Mouse (Mus musculus) liver, embryonic 16.5 days (tissue): ENCODE results near the gene Bax. TPM values are rescaled to one million over a fixed set of nuclear protein-coding genes. Genes with fewer than 3 reads are reported as not detected.

Source experiments
- ATAC-seq: fragments of 200-750 bp; cut with Nextera tagmentation; 2 replicates; pipeline ENCODE4 v1.8.0; 2017; ENCODE audit warnings: low read depth, mild to moderate bottlenecking, moderate number of reproducible peaks, moderate library complexity
- H3K27ac ChIP-seq: fragments of 300-500 bp; sonication (generic); 2 replicates; pipeline ENCODE4 v1.5.1; 2014; ENCODE audit warnings: mild to moderate bottlenecking, low read length
- H3K27me3 ChIP-seq: fragments of 300-500 bp; sonication (generic); 2 replicates; pipeline ENCODE4 v1.6.1; 2014; ENCODE audit warnings: low read depth, low read length, mixed read lengths; ENCODE audit not compliant: control insufficient read depth, insufficient read depth
- H3K36me3 ChIP-seq: fragments of 300-500 bp; sonication (generic); 2 replicates; pipeline ENCODE4 v1.6.1; 2014; ENCODE audit warnings: mild to moderate bottlenecking; ENCODE audit not compliant: control insufficient read depth, insufficient read depth
- H3K4me1 ChIP-seq: fragments of 300-500 bp; sonication (generic); 2 replicates; pipeline ENCODE4 v1.6.1; 2014; ENCODE audit warnings: low read depth, low read length, mixed read lengths; ENCODE audit not compliant: control insufficient read depth
- H3K4me2 ChIP-seq: fragments of 300-500 bp; sonication (generic); 2 replicates; pipeline ENCODE4 v1.6.1; 2014; ENCODE audit warnings: low read depth, low read length, mixed read lengths
- H3K4me3 ChIP-seq: fragments of 300-500 bp; sonication (generic); 2 replicates; pipeline ENCODE4 v1.5.1; 2014; ENCODE audit warnings: low read depth, mild to moderate bottlenecking, low read length
- H3K9ac ChIP-seq: fragments of 300-500 bp; sonication (generic); 2 replicates; pipeline ENCODE4 v1.6.1; 2014; ENCODE audit warnings: low read depth, low read length
- H3K9me3 ChIP-seq: fragments of 300-500 bp; sonication (generic); replicated peaks from 2 replicates; pipeline ENCODE4 v1.6.1; 2016; ENCODE audit warnings: low read length; ENCODE audit not compliant: control insufficient read depth
- WGBS: fragments of 180-500 bp; shearing (Covaris S2); extraction: QIAGEN DNeasy Blood & Tissue Kit; methylation state at CpG from one replicate; pipeline ENCODE4 v1.1.7; 2014; ENCODE audit not compliant: insufficient replicate concordance; 5-methylcytosine and 5-hydroxymethylcytosine counted together
- polyA plus RNA-seq: library from polyadenylated mRNA; unstranded; fragments of >200 nt; fragmentation: Nextera tagmentation; extraction: Ambion mirVana; gene quantifications from 2 replicates; pipeline ENCODE4 v1.2.1, GENCODE M21; 2015

Gene Bax
- polyA plus RNA-seq, 1 experiment from 2014 or later = 63.3 TPM

DNA sequence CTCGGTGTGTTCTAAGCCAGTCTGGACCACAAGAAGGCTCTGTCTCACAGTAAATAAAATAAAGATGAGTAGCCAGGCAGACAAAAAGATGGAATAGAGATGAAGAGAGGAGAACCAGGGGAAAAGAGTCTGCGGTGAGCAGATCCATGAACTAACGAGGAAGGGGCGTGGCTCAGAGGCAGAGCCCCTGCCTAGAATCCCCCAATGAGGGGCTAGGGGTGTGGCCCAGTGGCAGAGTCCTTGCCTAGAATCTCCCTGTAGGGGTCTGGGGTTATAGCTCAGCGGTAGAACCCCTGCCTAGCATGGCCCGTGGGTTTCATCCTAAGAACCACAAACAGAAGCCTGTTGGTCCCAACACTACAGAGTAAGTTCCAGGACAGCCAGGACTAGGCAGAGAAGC is 29.7 kb downstream of the Bax start:
- no peak overlapping the region for H3K4me3 ChIP-seq
- peaks cover 2% of the 10 kb centered on the region; the same call in 1 of the 2 replicates for H3K36me3 ChIP-seq
- no peak overlapping the region for H3K9ac ChIP-seq
- H3K4me1 ChIP-seq = peaks cover 28% of the 10 kb centered on the region
- no peaks in the 10 kb centered on the region for H3K27me3 ChIP-seq
- WGBS = 49% methylated on average over 6 of the region's 6 CpGs
- H3K9me3 ChIP-seq = no peaks in the 10 kb centered on the region
- H3K27ac ChIP-seq = no peak overlapping the region
- H3K4me2 ChIP-seq = no peak overlapping the region
- ATAC-seq = no peak

DNA sequence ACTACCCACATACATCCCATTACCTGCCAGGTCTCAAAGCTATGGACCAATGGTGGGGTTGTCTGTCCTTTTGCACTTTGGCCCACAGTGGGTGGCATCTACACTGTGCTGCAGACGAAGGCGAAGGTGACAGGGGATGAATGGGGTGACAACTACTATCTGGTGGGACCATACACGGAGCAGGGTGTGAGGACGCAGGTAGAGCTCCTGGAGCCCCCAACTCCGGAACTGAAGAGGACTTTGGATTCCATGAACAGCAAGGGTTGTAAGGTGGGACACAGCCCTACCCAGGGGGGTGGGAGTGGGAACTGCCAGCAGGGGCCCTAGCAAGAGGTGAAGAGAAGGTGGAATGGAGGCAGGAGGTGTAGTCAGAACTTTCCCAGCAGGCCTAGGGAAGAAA is 30.3 kb downstream of the Bax start:
- H3K27me3 ChIP-seq = no peaks in the 10 kb centered on the region
- peaks cover 28% of the 10 kb centered on the region for H3K4me1 ChIP-seq
- ATAC-seq = no peak
- no peak overlapping the region for H3K4me2 ChIP-seq
- H3K9me3 ChIP-seq = no peaks in the 10 kb centered on the region
- no peak overlapping the region for H3K27ac ChIP-seq
- no peak overlapping the region for H3K4me3 ChIP-seq
- H3K36me3 ChIP-seq = peaks cover 2% of the 10 kb centered on the region; the same call in 1 of the 2 replicates
- H3K9ac ChIP-seq = no peak overlapping the region
- 74% methylated on average over 5 of the region's 5 CpGs for WGBS

DNA sequence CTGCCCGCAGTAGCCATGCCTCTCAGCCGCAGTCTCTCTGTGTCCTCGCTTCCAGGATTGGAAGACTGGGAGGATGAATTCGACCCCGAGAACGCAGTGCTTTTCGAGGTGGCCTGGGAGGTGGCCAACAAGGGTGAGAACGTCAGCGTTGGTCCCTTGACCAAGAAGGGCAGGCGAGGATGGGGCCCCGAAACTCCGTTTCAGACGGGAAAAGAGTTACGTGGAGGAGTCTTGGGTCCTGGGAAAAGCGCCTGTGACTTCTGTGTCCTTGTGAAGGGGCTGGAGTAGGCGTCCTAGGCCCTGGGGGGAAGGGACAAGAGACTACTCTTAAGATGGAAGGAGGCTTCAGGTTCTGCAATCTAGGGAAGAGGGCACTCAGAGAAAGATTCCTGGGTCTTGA is 31.7 kb downstream of the Bax start:
- peaks cover 28% of the 10 kb centered on the region for H3K4me1 ChIP-seq
- WGBS = 4% methylated on average over 16 of the region's 16 CpGs
- peak overlapping the region; percentile 72 for H3K9ac ChIP-seq
- peak overlapping the region; percentile 82 for H3K4me2 ChIP-seq
- H3K36me3 ChIP-seq = peaks cover 2% of the 10 kb centered on the region; the same call in 1 of the 2 replicates
- H3K27me3 ChIP-seq = no peaks in the 10 kb centered on the region
- no peak for ATAC-seq
- no peaks in the 10 kb centered on the region for H3K9me3 ChIP-seq
- peak overlapping the region; percentile 66 for H3K4me3 ChIP-seq
- H3K27ac ChIP-seq = peak overlapping the region; percentile 71

DNA sequence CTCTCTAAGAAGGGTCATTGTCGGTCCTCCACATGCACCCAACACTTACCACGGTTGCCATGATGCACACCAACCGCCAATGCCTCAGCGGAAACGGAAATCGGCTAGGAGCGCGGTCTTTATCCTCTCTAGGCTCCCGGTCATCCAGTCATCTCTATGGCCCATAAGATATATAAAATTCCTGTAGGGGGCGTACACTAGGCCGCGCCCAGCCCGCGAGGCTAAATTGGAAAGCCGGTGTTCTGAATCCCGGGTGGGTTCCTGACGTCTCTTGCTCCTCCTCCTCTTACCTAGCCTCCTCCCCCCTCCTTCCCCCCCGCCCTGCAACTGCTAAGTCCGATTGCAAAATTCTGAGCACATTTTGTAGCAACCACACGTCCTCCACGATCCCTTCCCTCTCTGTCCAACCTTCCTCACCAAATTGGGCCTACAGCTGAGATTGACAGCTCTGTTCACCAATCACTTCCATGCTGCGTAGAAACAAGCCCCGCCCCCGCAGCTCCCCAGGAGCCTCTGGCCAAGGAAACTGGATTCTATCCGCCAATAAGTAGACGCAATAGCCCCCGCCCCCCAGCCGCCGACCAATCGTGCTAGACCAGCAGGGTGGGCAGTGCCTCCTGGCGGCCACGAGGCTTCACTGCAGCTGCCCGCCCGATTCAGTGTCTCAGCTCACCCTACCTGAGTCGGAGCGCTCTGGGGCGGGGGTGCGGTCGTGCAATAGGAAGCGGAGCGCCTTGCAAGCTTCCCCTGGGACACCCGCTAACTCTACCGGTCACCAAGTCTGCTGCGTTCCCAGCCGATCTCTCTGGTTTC is 32.3 kb downstream of the Bax start, which contains the start of gene Gys1:
Gene Gys1, plus strand, starts transcription at position 642 of the 813 bp plus-strand sequence.
- peak; percentile 96 for ATAC-seq
- under 1% methylated on average over 45 of the region's 45 CpGs for WGBS
- peaks cover 28% of the 10 kb centered on the region for H3K4me1 ChIP-seq

DNA sequence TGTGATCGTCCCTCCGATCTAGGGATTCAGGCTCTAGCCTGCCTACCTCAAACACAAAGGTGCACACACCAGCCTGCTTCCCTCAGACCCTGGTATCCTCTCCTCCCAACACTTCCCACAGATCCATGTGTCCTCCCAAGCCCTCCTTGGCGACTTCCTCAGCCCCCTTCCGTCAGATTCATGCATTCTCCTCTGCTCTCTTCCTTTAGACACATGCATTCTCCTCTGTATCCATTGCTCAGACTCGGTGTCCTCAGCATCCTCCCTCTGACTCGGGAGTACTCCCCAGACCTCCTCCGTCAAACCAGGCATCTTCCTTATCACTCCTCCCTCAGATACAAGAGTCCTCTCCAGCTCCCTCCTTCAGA is 32.9 kb downstream of the Bax start:
- peaks cover 28% of the 10 kb centered on the region for H3K4me1 ChIP-seq

More for the DNA sequence above, 32.3 kb downstream of the Bax start, which contains the start of gene Gys1:
- peak within 1 kb of the TSS; percentile 81 for H3K9ac ChIP-seq
- peak within 1 kb of the TSS; percentile 86 for H3K27ac ChIP-seq
- peak within 1 kb of the TSS; percentile 86 for H3K4me2 ChIP-seq
- H3K9me3 ChIP-seq = no peaks in the 10 kb centered on the region
- no peaks in the 10 kb centered on the region; the same call in 1 of the 2 replicates for H3K36me3 ChIP-seq
- peak within 1 kb of the TSS; percentile 83 for H3K4me3 ChIP-seq
- H3K27me3 ChIP-seq = no peaks in the 10 kb centered on the region

DNA sequence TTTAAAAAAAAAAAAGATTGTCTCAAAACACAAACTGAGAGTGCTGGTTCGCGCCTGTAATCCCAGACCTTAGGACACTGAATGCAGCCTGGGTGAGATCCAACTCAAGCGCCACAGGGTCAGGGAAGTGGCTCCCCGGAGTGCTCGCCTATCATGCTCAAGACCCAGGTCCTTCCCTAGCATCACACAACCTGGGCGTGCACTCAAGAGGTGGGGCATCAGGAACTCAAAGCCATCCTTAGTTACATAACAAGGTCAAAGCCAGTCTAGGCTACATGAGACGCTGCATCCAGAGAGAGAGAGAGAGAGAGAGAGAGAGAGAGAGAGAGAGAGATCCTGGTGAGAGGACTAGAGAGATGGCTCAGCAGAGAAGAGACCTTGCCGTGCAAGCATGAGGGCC is 40.1 kb downstream of the Bax start:
- Histone ChIP-seq H3K4me2 (no peak overlapping the region), H3K9ac (no peak overlapping the region), H3K36me3 (peaks cover 39% of the 10 kb centered on the region), H3K4me3 (no peak overlapping the region), H3K4me1 (no peaks in the 10 kb centered on the region), H3K9me3 (no peaks in the 10 kb centered on the region), H3K27ac (no peak overlapping the region), H3K27me3 (no peaks in the 10 kb centered on the region)
- WGBS = 83% methylated on average over 8 of the region's 8 CpGs
- no peak for ATAC-seq

More for the DNA sequence above, 32.9 kb downstream of the Bax start:
- Histone ChIP-seq H3K4me3 (peak overlapping the region; percentile 83), H3K27ac (peak overlapping the region; percentile 86), H3K9ac (peak overlapping the region; percentile 81), H3K36me3 (peaks cover 3% of the 10 kb centered on the region), H3K4me2 (peak overlapping the region; percentile 86), H3K9me3 (no peaks in the 10 kb centered on the region), H3K27me3 (no peaks in the 10 kb centered on the region)
- WGBS = 1% methylated on average over 7 of the region's 7 CpGs
- ATAC-seq = no peak

DNA sequence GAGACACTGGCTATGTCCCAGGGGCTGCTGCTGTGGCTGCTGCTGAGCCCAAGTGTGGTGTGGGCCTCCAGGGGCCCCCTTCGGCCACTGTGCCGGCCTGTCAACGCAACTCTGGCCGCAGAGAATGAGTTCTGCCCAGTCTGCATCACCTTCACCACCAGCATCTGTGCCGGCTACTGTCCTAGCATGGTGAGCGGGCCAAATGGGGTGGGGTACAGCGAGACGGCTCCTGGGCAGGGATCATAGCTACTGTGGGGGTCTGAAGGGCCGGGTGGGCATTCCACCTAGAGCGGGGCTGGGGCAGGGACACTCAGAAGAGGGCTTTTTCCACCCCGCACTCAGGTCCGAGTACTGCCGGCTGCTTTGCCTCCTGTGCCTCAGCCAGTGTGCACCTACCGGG is 45.5 kb downstream of the Bax start:
- peaks cover 40% of the 10 kb centered on the region for H3K27me3 ChIP-seq
- 82% methylated on average over 14 of the region's 14 CpGs for WGBS
- H3K27ac ChIP-seq = no peak overlapping the region
- no peaks in the 10 kb centered on the region for H3K4me1 ChIP-seq
- no peak overlapping the region for H3K4me3 ChIP-seq
- no peak overlapping the region for H3K4me2 ChIP-seq
- no peaks in the 10 kb centered on the region for H3K9me3 ChIP-seq
- H3K9ac ChIP-seq = no peak overlapping the region
- H3K36me3 ChIP-seq = peaks cover 31% of the 10 kb centered on the region
- no peak for ATAC-seq

DNA sequence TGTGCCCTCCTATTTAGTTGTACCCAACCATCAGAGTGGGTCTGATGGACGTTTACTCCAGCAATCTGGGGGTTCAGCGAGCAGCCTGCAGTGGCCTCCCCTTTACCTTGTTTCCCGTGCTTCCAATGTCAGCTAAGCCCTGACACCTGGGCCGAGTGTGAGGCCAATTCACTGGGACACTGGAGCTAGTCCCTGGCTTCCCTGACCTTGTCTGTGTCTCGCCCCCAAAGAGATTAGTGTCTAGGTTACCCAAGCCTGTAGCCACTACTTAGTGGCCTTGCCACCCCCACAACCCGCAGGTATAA is 46.1 kb downstream of the Bax start, which contains the start of gene Lhb:
Gene Lhb, plus strand, starts transcription at position 206 of the 305 bp plus-strand sequence.
- peaks cover 31% of the 10 kb centered on the region for H3K36me3 ChIP-seq
- H3K4me1 ChIP-seq = peaks cover under 1% of the 10 kb centered on the region; the same call in 1 of the 2 replicates
- no peak within 1 kb of the TSS for H3K4me2 ChIP-seq
- no peak within 1 kb of the TSS for H3K27ac ChIP-seq
- ATAC-seq = no peak
- WGBS = 62% methylated on average over 6 of the region's 6 CpGs
- no peak within 1 kb of the TSS for H3K9ac ChIP-seq
- H3K9me3 ChIP-seq = no peaks in the 10 kb centered on the region
- H3K4me3 ChIP-seq = no peak within 1 kb of the TSS
- peaks cover 47% of the 10 kb centered on the region for H3K27me3 ChIP-seq

DNA sequence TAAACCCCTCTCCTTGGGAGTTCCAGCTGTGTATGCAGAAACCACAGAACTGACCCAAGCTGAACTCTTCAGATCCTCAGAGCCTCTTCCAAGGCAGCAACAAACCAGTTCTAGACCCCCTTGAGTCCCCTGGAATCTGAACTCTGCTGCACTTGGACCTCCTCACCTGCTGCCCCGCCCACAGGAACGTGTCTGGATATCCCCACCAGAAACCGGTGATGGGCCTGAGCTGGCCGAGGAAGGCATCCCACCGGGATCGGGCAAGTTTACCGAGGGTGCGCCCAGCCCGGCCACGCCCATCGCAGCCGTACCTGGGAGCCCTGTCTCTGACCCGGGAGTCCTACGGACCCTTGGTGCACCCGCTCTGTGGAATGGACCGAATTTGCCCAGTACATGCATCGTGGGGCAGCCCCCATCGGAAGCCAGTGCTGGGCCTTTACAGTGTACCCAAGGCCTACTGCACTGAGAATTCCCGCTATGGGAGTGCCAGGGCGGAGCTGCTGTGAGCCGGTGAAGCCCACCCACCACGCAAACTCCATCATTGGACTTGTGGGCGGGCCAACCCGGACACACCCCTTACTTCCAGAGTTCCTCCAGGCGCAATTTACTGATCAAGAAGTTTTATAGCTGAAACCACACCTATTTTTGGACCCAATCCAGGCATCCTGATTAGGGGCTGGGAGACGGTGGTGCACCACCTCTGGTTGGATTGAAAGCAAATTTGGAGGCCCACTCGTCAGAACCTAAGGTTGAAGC is 46.7 kb downstream of the Bax start:
- H3K9ac ChIP-seq = no peak overlapping the region
- ATAC-seq = no peak
- H3K4me2 ChIP-seq = no peak overlapping the region
- H3K4me1 ChIP-seq = peaks cover 5% of the 10 kb centered on the region
- H3K36me3 ChIP-seq = peaks cover 28% of the 10 kb centered on the region
- no peak overlapping the region for H3K27ac ChIP-seq
- no peak overlapping the region for H3K4me3 ChIP-seq
- H3K9me3 ChIP-seq = no peaks in the 10 kb centered on the region
- peaks cover 52% of the 10 kb centered on the region for H3K27me3 ChIP-seq
- 33% methylated on average over 27 of the region's 27 CpGs for WGBS
